Mouse (Mus musculus) G1E (cell line): ENCODE measurements around the gene Sdk1.

Source experiments
- CTCF ChIP-seq: IDR thresholded peaks from 2 replicates; pipeline ENCODE4 v1.5.1; 2012; ENCODE audit warnings: low read depth, low read length, inconsistent platforms, mixed read lengths
- GATA2 ChIP-seq: IDR thresholded peaks from 2 replicates; pipeline ENCODE4 v1.6.1; 2012; ENCODE audit warnings: low read depth, low read length, inconsistent platforms, borderline replicate concordance
- TAL1 ChIP-seq: conservative IDR thresholded peaks from 2 replicates; pipeline ENCODE4 v1.6.1; 2012; ENCODE audit warnings: low read depth, low read length, inconsistent platforms, mixed read lengths

GRCm38 (mm10) chr5:141939000-141939399 is 697.7 kb downstream of the Sdk1 start:
- no peak for TF ChIP-seq GATA2
- no peak for TF ChIP-seq TAL1
- no peak for TF ChIP-seq CTCF
